Mouse (Mus musculus) heart, postnatal 36 days (tissue): ENCODE data around the gene Prrc2a. TPM values are rescaled to one million over a fixed set of nuclear protein-coding genes. Genes with fewer than 3 reads are reported as not detected.
A peak's percentile ranks its signal among the peaks of the same experiment; 100 is the strongest.

Source experiments
- DNase-seq, 2 experiments: peaks; one replicate each; pipeline ENCODE4 v3.0.0; 2021 to 2022
- intact Hi-C: fragments of 180-260 bp; cut with DNase I; formaldehyde crosslinking; loops from one replicate; pipeline ENCODE4 v1.15.1; 2025
- total RNA-seq, 2 experiments: library from RNA; stranded (reverse); gene quantifications; 2 replicates each; pipeline ENCODE4 v1.2.3; 2021

Prrc2a gene
- total RNA-seq, 2 experiments from 2014 or later: 122 to 127 TPM

DNA sequence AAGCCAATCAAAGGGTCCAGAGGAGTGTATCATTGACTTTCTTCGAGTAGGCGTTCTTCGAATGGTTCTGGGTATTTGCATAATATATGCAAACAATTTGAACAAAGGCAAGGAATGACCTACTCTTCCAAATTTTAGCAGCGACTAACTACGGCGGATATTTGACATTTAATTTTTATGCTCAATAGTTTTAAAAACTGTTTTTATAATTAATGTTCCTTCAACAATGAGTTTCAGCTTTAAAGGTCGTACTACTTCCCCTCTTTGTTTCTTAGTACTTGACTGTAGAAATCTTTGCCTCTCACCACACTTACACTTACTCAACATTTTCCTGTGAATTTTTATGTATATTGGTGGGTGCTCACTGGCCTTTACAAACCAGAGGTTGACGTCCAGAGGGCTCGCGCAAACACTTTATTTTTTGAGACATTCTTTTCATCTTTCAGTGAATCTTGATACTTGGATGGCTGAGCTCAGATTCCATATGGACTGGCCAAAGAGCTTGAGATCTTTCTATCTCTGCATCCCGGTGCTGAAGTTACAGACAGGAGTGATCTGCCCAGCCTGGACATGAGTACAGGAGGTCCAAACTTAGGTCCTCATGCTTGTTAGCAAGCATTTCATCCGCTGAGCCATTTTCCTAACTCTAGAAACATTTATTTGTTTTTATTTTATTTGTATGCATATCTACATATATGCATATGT is 906 bp upstream of the Prrc2a start:
- intact Hi-C loops: no loop called here
- DNase-seq: no peak

DNA sequence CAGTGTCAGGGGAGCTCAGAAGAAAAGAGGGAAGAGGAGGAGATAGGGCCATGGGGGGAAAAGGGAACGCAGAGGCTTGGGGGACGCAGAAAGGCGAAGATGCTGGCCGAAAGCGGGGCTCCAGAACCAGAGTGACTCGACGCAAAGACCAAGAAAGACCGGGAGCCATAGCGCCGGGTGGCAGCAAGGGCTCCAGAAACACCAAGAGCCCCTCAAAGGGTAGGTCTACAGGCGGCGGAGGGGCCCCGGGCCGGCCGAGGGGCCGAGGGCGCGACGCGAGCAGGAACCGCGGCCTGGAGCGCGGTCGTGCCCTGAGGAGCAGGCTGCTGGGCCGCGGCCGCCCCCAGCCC is 504 bp downstream of the Prrc2a start:
- intact Hi-C loops: loop anchor here (5.0 kb wide), 1 partner anchor 37 kb away; the partner anchor contains the start of gene D17H6S53E
- DNase-seq: no peak

DNA sequence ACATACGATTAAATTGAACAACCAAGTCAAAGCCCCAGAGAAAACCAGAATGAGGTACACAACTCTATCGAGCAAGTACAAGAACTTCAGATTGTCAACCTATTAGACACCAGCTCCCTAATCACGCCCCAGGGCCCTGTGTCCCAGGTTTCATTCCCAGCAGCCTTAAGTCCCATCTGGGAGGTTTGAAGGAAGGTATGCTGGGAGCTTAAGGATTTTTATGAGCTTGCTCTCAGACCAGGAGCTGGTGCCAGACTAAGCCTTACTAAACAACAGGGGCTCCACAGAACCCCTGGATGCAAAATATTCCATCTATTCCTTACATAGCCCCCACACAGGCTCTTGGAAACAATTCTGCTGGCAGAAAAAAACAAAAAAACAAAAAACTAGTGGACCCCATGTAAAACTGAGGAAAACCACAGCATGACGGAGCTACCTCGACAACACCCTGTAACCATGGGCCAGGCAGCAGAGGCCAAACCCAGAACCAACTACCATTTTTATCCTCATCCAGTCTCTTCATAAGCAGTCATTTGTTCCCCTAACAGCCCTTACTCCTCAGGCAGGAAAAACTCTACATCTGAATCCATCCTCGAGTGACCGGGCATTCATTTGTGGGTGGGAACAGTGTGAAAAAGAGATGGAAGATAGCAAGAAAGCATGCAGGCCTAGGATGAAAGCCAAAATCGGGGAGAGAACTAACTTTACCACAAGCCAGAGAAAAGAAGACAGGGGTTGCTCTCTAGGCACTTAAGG is 1.2 kb downstream of the Prrc2a start:
- intact Hi-C loops: loop anchor here (5.0 kb wide), 1 partner anchor 36 kb away; the partner anchor contains the start of gene D17H6S53E
- DNase-seq: no peak

DNA sequence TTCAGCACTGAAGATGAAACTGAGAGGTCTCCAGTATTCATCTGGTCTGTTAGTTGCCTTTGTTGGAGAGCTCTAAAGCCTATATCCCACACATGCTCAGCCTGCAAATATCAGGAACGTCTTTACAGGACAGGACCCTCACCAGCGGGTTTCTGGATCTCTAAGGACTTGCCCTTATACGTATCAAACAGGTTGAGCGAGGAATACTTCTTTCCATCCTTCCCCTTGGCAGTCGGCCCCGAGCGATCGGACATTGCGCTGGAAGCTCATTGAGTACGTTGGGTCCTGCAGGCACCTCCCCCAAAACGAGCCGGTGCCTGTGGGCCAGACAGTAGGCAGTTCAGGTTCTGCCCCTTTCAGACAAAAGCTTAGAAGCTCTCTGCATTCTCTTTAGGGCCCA is 2.0 kb downstream of the Prrc2a start:
- intact Hi-C loops: loop anchor here (5.0 kb wide), 1 partner anchor 35 kb away; the partner anchor contains the start of gene D17H6S53E
- DNase-seq: peak in 1 of 2 experiments; percentile 38

DNA sequence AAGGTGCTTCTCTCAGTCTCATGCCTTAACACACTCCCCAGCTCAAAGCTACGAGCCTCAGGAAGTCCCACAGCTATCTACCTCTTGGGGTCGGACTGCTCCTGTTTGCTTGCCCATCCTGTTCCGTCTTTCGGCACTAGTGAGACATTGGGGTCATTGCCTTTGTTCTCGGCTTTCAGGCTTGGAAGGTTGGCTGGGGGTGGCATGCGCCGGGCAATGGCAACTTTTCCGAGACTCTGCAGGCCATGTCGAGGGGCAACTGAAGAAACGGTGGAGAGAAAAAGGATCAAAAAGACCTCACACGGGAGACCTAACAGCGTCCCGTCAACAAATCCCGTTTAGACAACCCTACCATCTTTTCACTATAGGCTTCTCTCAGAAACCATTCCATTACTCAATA is 2.6 kb downstream of the Prrc2a start:
- no peak for DNase-seq
- intact Hi-C loops: loop anchor here (5.0 kb wide), 1 partner anchor 35 kb away; the partner anchor contains the start of gene D17H6S53E

DNA sequence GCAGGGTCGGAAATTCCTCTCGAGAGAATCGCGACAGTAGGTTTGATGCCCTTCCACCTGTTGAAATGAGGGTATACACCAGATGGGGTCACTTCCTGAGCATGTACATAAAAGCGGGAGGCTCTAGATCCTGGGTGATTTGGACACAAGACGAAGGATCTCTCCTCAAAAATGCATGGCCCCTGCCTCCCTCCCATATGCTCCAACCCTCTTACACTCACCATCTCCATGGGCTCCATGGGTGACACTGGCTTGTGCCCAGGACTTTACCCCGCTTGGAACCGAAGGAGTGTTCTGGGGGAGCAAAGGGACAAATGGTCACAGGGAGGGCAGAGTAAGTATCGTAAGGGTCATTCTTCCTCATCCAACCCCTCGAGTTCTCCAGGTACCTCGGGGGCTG is 3.3 kb downstream of the Prrc2a start:
- DNase-seq: no peak

DNA sequence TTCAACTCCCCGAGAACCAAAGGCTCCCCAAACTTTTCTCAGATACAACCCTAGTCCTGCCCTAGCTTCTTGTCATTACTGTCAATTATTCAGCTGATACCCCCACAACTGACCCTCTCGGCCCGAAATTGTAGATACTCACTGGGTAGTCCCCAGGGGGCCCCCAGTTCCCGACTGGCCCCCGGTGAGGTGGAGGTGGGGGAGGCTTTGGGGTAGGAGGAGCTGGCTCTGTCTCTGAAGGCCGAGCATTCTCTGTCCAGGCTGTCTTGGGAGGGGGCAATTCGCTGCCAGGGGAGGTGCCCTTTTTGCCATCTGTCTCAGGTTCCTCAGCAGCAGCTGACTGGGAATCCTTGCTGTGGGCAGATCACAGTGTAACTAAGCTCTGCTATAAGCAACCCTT is 5.1 kb downstream of the Prrc2a start:
- DNase-seq: no peak
- intact Hi-C loops: loop anchor here (2.0 to 5.0 kb wide), 2 partner anchors 23 to 32 kb away; partner anchors contain the start of gene D17H6S53E

More for the DNA sequence above, 3.3 kb downstream of the Prrc2a start:
- intact Hi-C loops: loop anchor here (2.0 to 5.0 kb wide), 2 partner anchors 25 to 34 kb away; partner anchors contain the start of gene D17H6S53E

DNA sequence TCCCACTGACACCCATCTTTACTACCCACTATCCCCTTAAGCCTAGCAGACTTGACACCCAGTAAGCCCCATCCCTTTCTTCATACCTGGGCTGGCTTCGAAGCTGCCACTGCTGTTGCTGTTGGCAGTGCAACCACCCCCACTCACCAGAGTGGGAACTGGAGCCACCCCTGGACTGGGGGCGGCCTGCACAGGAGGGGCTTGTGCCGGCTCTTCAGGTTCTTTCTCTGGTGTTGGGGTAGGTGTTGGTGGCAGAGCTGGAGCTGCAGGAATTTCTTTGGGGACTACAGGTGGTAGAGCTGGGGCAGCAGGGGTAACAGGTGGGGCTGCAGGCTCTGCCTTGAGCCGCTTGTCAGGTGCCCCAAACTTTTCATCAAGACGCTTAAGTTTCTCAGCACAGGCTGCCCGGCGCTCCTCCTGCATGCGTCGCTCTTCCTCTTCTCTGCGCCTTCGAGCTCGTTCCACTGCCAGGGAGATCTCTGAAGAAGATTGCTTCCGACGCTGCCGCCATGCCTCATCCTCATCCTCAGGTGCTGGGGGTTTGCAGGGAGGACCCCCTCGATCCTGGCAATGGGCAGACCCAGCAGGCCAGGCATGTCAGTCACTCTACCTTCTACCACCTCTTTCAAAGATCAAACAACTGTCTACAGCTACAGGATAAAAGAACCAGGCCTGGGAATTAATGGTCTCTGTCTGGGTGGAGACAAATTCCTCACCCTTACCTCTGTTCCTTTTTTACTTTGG is 5.7 kb downstream of the Prrc2a start:
- intact Hi-C loops: no loop called here
- DNase-seq: no peak

DNA sequence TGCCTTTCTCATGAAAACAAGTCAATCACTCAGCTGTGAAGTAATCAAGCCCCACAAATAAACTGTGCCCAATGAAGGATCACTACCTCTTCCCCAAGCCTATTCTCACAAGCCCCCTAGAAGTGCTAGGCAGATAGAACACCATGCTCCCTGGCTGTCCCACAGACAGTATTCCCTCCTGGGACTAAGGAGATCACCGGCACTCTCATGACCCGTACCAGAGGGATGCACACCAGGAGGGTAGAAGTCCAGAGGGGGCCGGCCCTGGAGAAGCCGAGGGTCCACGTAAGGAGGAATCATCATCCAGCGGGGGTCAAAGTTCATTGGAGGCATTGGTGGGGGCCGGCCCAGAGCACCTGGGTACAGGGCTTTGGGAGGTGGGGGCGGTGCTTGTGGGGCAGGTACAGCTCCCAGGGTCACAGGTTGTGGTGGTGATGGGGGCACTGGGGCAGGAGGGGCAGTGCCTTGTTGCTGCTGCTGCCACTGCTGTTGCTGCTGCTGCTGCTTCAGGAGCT is 7.0 kb downstream of the Prrc2a start:
- no peak for DNase-seq
- intact Hi-C loops: no loop called here

DNA sequence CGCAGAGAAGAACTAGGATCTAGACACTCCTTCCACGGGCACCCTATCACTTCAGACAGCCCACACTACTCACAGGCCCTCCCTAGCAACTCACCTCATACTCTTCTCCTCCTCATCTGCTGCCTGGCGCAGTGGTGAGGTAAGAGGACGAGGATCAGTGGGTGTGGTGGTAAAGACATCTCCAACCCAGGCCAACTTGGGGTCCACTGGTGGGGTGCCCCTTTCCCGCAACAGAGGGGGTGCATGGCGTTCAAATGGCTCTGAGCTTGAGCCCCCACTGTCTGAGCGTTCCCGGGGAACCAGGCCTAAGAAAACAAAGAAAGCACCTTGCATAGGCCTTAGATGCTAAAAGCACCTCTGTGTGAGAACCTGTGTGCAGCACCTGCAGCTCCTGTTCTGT is 7.4 kb downstream of the Prrc2a start:
- DNase-seq: no peak
- intact Hi-C loops: no loop called here

DNA sequence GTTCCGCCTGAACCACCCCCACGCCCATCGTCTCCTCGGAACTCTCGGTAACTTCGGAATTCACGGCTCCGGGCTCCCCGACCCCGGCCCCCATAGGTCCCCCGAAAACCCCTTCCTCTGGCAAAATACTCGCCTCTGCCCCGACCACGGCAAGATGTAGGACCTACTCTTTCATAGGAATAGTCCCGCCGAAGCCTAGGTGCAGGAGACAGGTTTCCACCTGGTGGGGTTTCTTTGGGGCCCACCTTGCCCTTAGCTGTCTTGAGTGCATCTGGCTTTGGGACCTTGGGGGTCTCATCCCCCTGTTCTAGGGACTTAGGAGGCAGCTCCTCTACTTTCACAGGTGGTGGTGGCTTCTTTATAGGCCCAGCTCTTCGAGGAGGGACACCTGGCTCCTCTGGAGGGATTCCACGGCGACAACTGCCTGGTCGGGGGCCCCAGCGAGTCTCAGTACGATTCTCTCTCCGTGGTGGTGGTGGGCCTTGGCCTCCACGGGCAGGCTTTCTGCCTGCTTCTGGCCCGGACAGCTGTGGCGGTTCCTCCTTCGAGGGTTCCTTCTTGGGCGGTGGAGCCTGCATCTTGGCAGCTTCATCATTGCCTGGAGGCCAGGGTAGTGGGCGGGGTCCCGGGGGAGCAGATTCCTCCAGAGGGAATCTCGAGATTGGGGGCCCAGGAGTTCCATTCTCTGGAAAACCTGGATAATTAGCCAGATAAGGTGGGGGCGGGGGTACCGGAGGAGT is 8.1 kb downstream of the Prrc2a start:
- intact Hi-C loops: no loop called here
- DNase-seq: no peak

DNA sequence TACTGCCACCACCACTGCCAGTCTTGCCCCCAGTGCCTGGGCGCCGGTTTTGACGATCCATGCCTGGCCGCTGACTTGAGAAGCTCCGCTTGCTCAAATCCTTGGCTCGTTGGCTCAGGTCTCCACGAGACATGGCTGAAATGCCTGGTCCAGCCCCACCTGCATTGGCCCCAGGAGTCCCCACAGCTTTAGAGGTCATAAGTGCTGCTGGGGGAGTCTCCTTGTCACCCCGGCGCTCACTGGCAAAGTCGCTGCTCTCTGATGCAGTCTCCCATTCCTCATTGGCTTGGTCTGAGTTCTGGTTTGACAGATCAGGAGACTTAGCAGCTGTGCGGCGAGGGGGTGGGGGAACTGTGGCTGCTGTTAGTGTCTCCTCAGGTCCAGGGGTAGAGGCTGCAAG is 9.2 kb downstream of the Prrc2a start:
- intact Hi-C loops: no loop called here
- DNase-seq: no peak

DNA sequence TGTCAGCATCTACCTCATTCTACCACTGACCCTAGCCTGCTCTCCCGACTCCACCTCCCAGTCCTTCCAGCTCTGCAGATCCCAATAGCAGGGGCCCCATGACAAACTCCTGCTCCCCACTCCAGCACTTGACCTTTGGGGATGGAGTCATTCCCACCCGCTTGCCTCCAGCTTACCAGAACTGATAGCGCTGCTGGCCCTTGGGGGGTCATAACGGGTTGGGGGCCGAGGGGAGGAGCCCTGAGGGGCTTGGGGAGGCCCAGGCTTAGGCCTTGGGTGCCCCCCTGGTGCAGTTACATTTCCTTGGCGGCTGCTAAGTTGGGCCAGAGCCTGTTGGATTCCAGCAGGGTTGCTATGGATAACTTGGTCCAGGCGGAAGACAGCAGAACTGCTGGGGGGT is 10.1 kb downstream of the Prrc2a start:
- no peak for DNase-seq
- intact Hi-C loops: no loop called here

DNA sequence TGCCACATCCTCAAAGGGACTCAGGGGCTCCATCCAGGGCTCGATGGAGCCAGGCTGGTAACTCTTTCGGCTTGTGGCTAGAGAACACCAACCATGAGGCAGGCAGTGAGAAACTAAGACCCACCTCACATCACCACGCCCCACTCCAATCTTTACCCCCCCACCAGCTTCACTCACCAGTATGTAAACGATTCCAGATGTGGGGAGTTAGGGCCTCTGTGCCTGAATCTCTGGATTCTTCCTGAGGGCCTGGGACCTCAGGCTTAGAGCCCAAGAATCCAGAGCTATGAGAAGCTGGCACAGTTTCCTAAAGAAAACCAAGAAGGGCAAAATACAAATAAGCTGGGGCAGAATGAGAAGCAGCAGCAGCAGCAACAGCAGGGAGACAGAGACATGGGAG is 10.8 kb downstream of the Prrc2a start:
- intact Hi-C loops: no loop called here
- DNase-seq: no peak

DNA sequence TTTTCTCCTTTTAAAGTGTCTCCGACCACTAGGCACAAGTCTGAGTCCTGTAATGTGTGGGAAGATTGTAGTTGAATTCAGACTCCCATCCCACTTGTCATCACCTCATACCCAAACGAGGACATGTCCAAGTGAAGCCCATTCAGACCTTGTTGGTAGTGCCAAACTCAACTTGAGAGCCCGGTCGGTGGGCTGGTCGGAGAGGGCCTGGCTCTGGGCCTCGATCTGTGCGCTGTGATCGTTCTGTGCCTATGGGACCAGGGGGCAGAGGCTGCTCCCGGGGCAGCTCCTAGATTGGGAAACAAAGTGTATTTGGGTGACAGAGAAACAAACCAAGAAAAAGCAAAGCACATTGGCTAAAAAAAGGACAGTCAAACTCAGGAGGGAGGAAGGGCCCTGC is 11.6 kb downstream of the Prrc2a start:
- DNase-seq: no peak
- intact Hi-C loops: no loop called here

DNA sequence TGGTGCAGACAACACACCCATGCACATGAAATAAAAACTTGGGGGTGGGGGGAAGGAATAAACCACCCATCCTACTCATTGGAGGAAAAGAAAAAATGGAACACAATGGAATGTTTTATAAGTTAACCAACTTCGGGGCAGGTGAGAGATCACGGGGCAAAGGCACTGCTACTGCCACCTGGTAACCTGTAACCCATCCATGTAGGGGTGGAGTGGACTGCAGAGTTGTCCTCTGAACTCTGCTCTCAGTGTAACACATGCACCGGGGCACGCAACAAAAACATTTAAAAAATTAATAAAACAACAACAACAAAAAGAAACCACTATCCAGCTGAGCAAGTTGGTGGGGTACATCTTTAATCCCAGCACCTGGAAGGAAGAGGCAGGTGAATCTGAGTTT is 12.6 kb downstream of the Prrc2a start:
- intact Hi-C loops: no loop called here

DNA sequence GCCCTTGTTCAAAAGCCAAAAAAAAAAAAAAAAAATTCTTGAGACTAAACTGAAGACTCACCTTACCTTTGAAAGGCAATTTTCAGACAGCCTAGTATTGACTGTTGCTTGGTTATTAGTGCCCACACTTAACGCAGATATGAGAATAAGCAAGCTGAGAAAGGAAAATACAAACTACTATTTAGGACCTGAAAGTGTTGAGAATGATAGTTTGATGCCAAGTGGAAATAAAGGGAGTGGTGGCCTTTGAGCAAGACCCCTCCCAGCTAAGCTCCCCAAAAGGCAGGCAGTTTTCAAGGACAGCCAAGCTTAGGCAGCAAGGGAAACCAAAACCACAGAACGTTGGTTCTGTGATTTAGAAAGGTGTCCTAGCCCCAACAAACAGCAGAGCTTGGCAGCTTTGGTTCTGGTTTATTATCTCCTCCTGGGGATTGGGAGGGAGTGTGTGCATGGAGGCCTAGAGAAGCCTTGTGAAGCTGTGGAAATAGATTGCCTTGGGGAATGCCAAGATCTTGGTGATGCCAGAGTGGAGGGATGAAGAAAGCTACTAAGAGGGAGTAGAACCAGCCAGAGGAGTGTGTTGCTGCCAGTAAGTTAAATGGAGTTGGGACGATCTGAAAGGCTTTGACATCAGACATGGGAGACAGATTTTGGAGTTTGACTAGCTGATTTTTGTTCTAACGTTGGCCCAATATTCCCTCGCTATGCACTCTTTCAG is 16.6 kb downstream of the Prrc2a start:
- intact Hi-C loops: no loop called here
- DNase-seq: no peak

More for the DNA sequence above, 12.6 kb downstream of the Prrc2a start:
- DNase-seq: no peak

DNA sequence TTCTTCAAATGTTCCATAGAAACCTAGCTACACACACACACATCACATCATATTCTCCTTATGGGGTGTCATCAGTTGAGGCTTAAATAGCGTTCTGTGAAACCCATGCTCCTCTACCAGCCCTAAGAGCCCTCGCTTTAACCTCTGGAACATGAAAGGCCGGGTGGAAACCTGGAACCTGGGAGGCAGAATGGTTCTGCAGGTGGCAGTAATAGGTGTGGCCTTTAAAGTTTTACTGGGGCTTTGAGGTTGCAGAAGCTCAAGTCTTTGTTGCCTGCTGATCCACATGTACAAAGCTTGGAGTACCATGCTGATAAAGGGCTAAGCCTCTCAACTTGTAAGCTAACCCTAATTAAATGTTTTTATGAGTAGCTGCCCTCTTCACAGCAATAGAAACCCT is 17.3 kb downstream of the Prrc2a start:
- intact Hi-C loops: no loop called here
- DNase-seq: no peak

DNA sequence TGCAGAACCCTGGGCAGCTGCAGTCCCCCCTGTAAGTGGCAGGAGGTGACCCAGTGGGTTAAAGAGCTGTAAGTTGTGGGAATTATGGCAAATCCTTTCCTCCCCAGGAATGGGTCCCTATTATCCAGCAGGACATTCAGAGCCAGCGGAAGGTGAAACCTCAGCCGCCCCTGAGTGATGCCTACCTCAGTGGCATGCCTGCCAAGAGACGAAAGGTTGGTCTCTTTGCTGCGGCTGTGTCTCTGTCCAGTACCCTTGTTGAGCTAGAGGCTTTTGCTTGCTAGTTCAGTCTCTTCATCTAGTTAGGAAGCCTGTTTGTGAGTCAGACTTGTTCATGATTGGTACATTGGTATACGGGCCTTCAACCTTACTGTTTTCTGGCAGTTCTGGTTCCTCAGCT is 18.6 kb downstream of the Prrc2a start:
- intact Hi-C loops: no loop called here
- no peak for DNase-seq

DNA sequence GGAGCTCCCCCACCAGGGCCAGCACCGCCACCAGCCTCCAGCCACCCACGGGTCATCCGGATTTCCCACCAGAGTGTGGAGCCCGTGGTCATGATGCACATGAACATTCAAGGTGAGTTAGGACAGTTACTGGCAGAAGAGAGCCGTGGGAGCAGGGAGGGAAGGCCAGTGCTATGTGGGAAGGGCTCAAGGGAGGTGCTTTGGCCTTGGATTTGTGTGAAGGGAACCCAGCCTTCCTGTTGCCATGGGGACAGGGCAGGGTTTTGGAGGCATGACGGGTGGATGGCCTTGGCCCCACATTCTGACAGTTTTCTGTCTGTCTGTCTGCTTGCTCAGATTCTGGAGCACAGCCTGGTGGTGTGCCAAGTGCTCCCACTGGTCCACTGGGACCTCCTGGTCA is 22.7 kb downstream of the Prrc2a start:
- no peak for DNase-seq
- intact Hi-C loops: no loop called here
